Mouse (Mus musculus) spleen, adult 2 months (tissue): Measurements from ENCODE around the gene Wrap73.

Experiments
- CTCF ChIP-seq: fragments of 200-500 bp; IDR thresholded peaks from 2 replicates; pipeline ENCODE4 v1.5.1; 2011; ENCODE audit warnings: mild to moderate bottlenecking, inconsistent platforms; ENCODE audit not compliant: insufficient read depth, insufficient read length, insufficient replicate concordance; ENCODE audit errors: extremely low read depth
- POLR2A ChIP-seq: fragments of 200-500 bp; IDR thresholded peaks from 2 replicates; pipeline ENCODE4 v1.6.1; 2011; ENCODE audit warnings: low read depth, low read length, inconsistent platforms

DNA sequence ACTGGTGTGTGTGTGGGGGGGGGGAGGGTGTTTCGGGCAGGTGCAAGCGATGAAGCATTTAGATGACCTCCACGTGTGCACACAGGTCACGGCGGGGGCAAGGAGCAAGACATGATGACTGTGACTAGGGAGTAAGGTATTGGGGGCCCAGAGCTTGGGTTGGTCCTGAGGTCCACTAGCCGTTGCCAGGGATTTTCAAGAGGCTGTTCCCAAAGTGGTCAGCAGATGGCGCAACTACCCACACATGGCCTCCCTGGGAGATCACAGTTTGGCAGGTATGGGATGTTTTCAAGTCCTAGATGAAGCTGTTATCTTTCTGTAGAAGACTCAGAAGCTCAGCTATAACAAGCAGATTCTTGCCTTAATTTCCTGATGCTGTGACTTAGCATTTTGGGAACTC is 21.1 kb downstream of the Wrap73 start:
- TF ChIP-seq CTCF = peak; percentile 77; the same call in 1 of the 2 replicates
- no peak for TF ChIP-seq POLR2A
